Mouse (Mus musculus) ES-E14 (cell line): ENCODE data around the gene Ptx4.

ENCODE experiments used
- CHD2 ChIP-seq: IDR thresholded peaks from 2 replicates; pipeline ENCODE4 v1.6.1; 2014; ENCODE audit warnings: mild to moderate bottlenecking, low read depth, low read length, inconsistent platforms
- ZNF384 ChIP-seq: IDR thresholded peaks from 2 replicates; pipeline ENCODE4 v1.6.1; 2012; ENCODE audit warnings: low read depth, low read length, inconsistent platforms

DNA sequence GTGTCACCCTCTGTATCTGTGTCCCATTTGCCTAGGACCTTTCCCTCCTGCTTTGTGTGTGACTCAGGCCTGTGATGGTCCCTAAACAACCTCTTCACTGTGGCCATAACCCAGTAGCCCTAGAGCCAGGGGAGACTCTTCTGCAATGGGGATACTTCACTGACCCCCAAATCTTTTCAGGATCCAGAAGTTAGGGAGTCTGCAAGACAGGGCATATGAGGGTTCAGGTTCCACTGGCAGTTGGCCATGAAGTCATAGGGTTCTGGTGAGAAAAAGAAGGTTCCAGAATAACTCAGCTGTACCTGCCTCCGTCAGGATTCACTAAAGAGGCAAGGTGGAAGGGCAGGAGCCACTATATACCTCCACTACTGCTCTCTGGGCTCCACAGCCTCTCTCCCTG is 41.6 kb downstream of the Ptx4 start, which contains the start of gene Ccdc154:
- TF ChIP-seq ZNF384 = no peak
- no peak for TF ChIP-seq CHD2
